Comparison of ENCODE assay signal across 15 mouse cellular contexts in genomic region chr2:21046503-21047116, GRCm38 (mm10).
A peak's percentile ranks its signal among the peaks of the same experiment; 100 is the strongest.
DNase-seq lines count a peak whose midpoint lies in the region; ATAC-seq lines count a peak whose summit lies in the region.
"Had no signal": no experiment of that assay in that cellular context is flagged by ENCODE, and none has a peak within 500 bp of the region (broad histone marks: within the 10 kb centered on the region; RNA-seq: fewer than 3 reads in every experiment).

No protein-coding gene starts in this region.

- peak; percentile 11 for DNase-seq in cerebellum, adult 11-12 months
- no peak for DNase-seq in cerebellum, postnatal 4 days (ENCODE audit: low spot score in 2 of 2)
- peak; percentile 33 for DNase-seq in midbrain, embryonic 14.5 days
- DNase-seq in midbrain, embryonic 11.5 days (ENCODE audit: low spot score, missing footprints): no peak
- DNase-seq in spleen, postnatal 36 days (ENCODE audit: low spot score in 2 of 2): no peak
- DNase-seq in layer of hippocampus, adult 11-12 months (ENCODE audit: low spot score): no peak
- DNase-seq: adrenal gland, postnatal 14 days; kidney, adult 9 months; kidney, postnatal 4 days; liver, embryonic 13.5 days; right cerebral cortex, postnatal 4 days had no signal

- no peak overlapping the region for H3K9ac ChIP-seq in forebrain, embryonic 12.5 days
- no peak overlapping the region for H3K9ac ChIP-seq in forebrain, embryonic 15.5 days (replicated peaks)
- no peak overlapping the region for H3K9ac ChIP-seq in midbrain, embryonic 14.5 days (replicated peaks; ENCODE audit: low read length)
- no peak overlapping the region for H3K9ac ChIP-seq in midbrain, embryonic 11.5 days (ENCODE audit: low read length)
- H3K9ac ChIP-seq: hindbrain, embryonic 15.5 days; liver, embryonic 13.5 days had no signal

- WGBS in forebrain, embryonic 12.5 days: 33% methylated on average over 9 of the region's 9 CpGs
- 42% methylated on average over 9 of the region's 9 CpGs for WGBS in forebrain, embryonic 15.5 days
- 26% methylated on average over 9 of the region's 9 CpGs for WGBS in midbrain, embryonic 14.5 days
- 41% methylated on average over 9 of the region's 9 CpGs for WGBS in midbrain, embryonic 11.5 days

- H3K36me3 ChIP-seq in forebrain, embryonic 12.5 days (replicated peaks): no peaks in the 10 kb centered on the region
- H3K36me3 ChIP-seq in forebrain, embryonic 15.5 days: no peaks in the 10 kb centered on the region
- H3K36me3 ChIP-seq in midbrain, embryonic 14.5 days (ENCODE audit: control insufficient read depth, insufficient read depth, low read length): no peaks in the 10 kb centered on the region
- no peaks in the 10 kb centered on the region for H3K36me3 ChIP-seq in midbrain, embryonic 11.5 days (ENCODE audit: control insufficient read depth, insufficient read depth, low read length)
- H3K36me3 ChIP-seq: hindbrain, embryonic 15.5 days; limb, embryonic 10.5 days; liver, embryonic 13.5 days had no signal

- H3K4me2 ChIP-seq in forebrain, embryonic 12.5 days: no peak overlapping the region
- H3K4me2 ChIP-seq in forebrain, embryonic 15.5 days (replicated peaks): no peak overlapping the region
- no peak overlapping the region for H3K4me2 ChIP-seq in midbrain, embryonic 14.5 days (ENCODE audit: low read length)
- no peak overlapping the region for H3K4me2 ChIP-seq in midbrain, embryonic 11.5 days
- H3K4me2 ChIP-seq: hindbrain, embryonic 15.5 days; liver, embryonic 13.5 days had no signal

- H3K27me3 ChIP-seq in forebrain, embryonic 12.5 days: peaks cover 3% of the 10 kb centered on the region; the same call in 1 of the 2 replicates
- no peaks in the 10 kb centered on the region for H3K27me3 ChIP-seq in forebrain, embryonic 15.5 days
- H3K27me3 ChIP-seq in midbrain, embryonic 14.5 days (ENCODE audit: control insufficient read depth, insufficient read depth, low read length): no peaks in the 10 kb centered on the region
- H3K27me3 ChIP-seq in midbrain, embryonic 11.5 days (ENCODE audit: control insufficient read depth, insufficient read depth, low read length): no peaks in the 10 kb centered on the region
- H3K27me3 ChIP-seq: hindbrain, embryonic 15.5 days; liver, embryonic 13.5 days had no signal

- H3K27ac ChIP-seq in forebrain, embryonic 12.5 days: peak overlapping the region; percentile 53; the same call in 1 of the 2 replicates
- H3K27ac ChIP-seq in forebrain, embryonic 15.5 days (replicated peaks): no peak overlapping the region
- 0 out of 2 replicates have a peak overlapping the region, but pooled peaks have one; percentile 13 for H3K27ac ChIP-seq in midbrain, embryonic 14.5 days (replicated peaks; ENCODE audit: low read depth, low read length)
- no peak overlapping the region for H3K27ac ChIP-seq in midbrain, embryonic 11.5 days (ENCODE audit: low read depth, low read length)
- H3K27ac ChIP-seq: hindbrain, embryonic 15.5 days; limb, embryonic 10.5 days; liver, embryonic 13.5 days had no signal

- H3K4me1 ChIP-seq in forebrain, embryonic 12.5 days: peaks cover 35% of the 10 kb centered on the region
- peaks cover 18% of the 10 kb centered on the region for H3K4me1 ChIP-seq in forebrain, embryonic 15.5 days
- peaks cover 31% of the 10 kb centered on the region for H3K4me1 ChIP-seq in midbrain, embryonic 14.5 days (ENCODE audit: control insufficient read depth, insufficient read depth, low read length)
- peaks cover 17% of the 10 kb centered on the region for H3K4me1 ChIP-seq in midbrain, embryonic 11.5 days (ENCODE audit: control insufficient read depth, insufficient read depth, low read length)
- H3K4me1 ChIP-seq: liver, embryonic 13.5 days had no signal

- H3K4me3 ChIP-seq in forebrain, embryonic 12.5 days (replicated peaks): no peak overlapping the region
- no peak overlapping the region for H3K4me3 ChIP-seq in forebrain, embryonic 15.5 days
- H3K4me3 ChIP-seq in midbrain, embryonic 14.5 days (replicated peaks; ENCODE audit: low read depth, low read length): no peak overlapping the region
- no peak overlapping the region for H3K4me3 ChIP-seq in midbrain, embryonic 11.5 days (ENCODE audit: low read depth, low read length)
- H3K4me3 ChIP-seq: hindbrain, embryonic 15.5 days; limb, embryonic 10.5 days; liver, embryonic 13.5 days had no signal

- peak; percentile 18; the same call in 1 of the 2 replicates for ATAC-seq in forebrain, embryonic 12.5 days (ENCODE audit: low FRiP score)
- ATAC-seq in forebrain, embryonic 15.5 days (replicated peaks): no peak
- no peak for ATAC-seq in midbrain, embryonic 14.5 days (ENCODE audit: low FRiP score, low TSS enrichment)
- no peak for ATAC-seq in midbrain, embryonic 11.5 days (ENCODE audit: low FRiP score)

- no peaks in the 10 kb centered on the region for H3K9me3 ChIP-seq in forebrain, embryonic 12.5 days
- H3K9me3 ChIP-seq in forebrain, embryonic 15.5 days: no peaks in the 10 kb centered on the region
- no peaks in the 10 kb centered on the region for H3K9me3 ChIP-seq in midbrain, embryonic 14.5 days (ENCODE audit: control insufficient read depth, low read length)
- no peaks in the 10 kb centered on the region for H3K9me3 ChIP-seq in midbrain, embryonic 11.5 days (ENCODE audit: control insufficient read depth, low read length)
- H3K9me3 ChIP-seq: hindbrain, embryonic 15.5 days; limb, embryonic 10.5 days; liver, embryonic 13.5 days had no signal

Comparison
In these comparisons a context has a peak if more than half of its experiments do, and no peak if none do; other contexts are left out.
1. DNase-seq: peak in cerebellum, adult 11-12 months (single experiment) and midbrain, embryonic 14.5 days (single experiment); none in cerebellum, postnatal 4 days (0 of 2), midbrain, embryonic 11.5 days (single experiment), spleen, postnatal 36 days (0 of 2) and layer of hippocampus, adult 11-12 months (single experiment).
2. H3K27ac ChIP-seq: peak in forebrain, embryonic 12.5 days (single experiment) and midbrain, embryonic 14.5 days (single experiment); none in forebrain, embryonic 15.5 days (single experiment) and midbrain, embryonic 11.5 days (single experiment).